Mouse (Mus musculus): Measurements from ENCODE around the gene Slc43a2. TPM values are rescaled to one million over a fixed set of nuclear protein-coding genes. Genes with fewer than 3 reads are reported as not detected.
A peak's percentile ranks its signal among the peaks of the same experiment; 100 is the strongest.
"Not testable (repeated sequence)": the region's sequence is repeated elsewhere in the genome, so short reads cannot be mapped to it uniquely, and the experiment has no call there.

Gene Slc43a2
- polyA plus RNA-seq, 1 experiment from 2014 or later: 4.3 TPM

DNA sequence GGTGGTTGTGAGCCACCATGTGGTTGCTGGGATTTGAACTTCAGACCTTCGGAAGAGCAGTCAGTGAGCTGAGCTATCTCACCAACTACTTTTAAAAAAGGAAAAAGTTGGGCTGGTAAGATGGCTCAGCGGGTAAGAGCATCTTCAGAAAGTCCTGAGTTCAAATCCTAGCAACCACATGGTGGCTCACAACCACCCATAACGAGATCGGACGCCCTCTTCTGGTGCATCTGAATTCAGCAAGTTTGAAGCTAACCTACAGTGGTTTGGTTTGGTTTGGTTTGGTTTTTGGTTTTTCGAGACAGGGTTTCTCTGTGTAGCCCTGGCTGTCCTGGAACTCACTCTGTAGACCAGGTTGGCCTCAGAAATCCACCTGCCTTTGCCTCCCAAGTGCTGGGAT, 24.5 kb downstream of the Slc43a2 start:
- H3K27me3 ChIP-seq (ENCODE audit: control insufficient read depth, insufficient read depth, low read length); H3K4me2 ChIP-seq (ENCODE audit: low read depth, low read length); H3K36me3 ChIP-seq (ENCODE audit: control insufficient read depth, insufficient read depth); H3K9me3 ChIP-seq (replicated peaks; ENCODE audit: control insufficient read depth, low read length); ATAC-seq (replicated peaks; ENCODE audit: extremely low read depth, insufficient read depth, low FRiP score); H3K9ac ChIP-seq (ENCODE audit: low read length); H3K4me3 ChIP-seq (ENCODE audit: low read length); H3K27ac ChIP-seq (ENCODE audit: low read length): not testable (repeated sequence)
- H3K4me1 ChIP-seq (ENCODE audit: control insufficient read depth, insufficient read depth, low read length): peaks cover 16% of the 10 kb centered on the region
- WGBS: 90% methylated on average over 6 of the region's 6 CpGs

DNA sequence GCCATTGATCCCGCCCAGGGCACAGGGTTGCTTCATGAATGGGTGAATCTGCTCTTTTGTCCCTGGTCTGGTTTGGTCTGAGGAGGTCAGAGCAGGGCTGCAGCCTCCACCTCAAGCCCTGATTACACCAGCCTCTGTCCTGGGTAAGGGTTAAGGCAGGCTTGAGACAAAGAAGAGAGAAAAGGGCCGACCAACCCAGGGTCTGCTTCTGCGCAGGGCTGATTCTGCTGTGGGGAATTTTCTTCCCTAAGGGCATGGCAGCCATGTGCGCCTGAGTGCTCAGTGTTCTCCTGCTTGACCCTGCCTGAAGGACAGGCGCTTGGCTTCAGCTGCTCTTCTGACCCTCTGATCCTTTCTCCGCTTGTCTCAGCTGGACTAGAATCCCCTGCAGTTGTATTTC, 25.6 kb downstream of the Slc43a2 start:
- H3K36me3 ChIP-seq (ENCODE audit: control insufficient read depth, insufficient read depth): no peaks in the 10 kb centered on the region
- peaks cover 12% of the 10 kb centered on the region for H3K4me1 ChIP-seq (ENCODE audit: control insufficient read depth, insufficient read depth, low read length)
- no peak for ATAC-seq (replicated peaks; ENCODE audit: extremely low read depth, insufficient read depth, low FRiP score)
- H3K4me3 ChIP-seq (ENCODE audit: low read length): no peak overlapping the region
- no peak overlapping the region for H3K27ac ChIP-seq (ENCODE audit: low read length)
- H3K27me3 ChIP-seq (ENCODE audit: control insufficient read depth, insufficient read depth, low read length): no peaks in the 10 kb centered on the region
- H3K9me3 ChIP-seq (replicated peaks; ENCODE audit: control insufficient read depth, low read length): no peaks in the 10 kb centered on the region
- 79% methylated on average over 6 of the region's 6 CpGs for WGBS
- no peak overlapping the region for H3K9ac ChIP-seq (ENCODE audit: low read length)
- H3K4me2 ChIP-seq (ENCODE audit: low read depth, low read length): no peak overlapping the region

DNA sequence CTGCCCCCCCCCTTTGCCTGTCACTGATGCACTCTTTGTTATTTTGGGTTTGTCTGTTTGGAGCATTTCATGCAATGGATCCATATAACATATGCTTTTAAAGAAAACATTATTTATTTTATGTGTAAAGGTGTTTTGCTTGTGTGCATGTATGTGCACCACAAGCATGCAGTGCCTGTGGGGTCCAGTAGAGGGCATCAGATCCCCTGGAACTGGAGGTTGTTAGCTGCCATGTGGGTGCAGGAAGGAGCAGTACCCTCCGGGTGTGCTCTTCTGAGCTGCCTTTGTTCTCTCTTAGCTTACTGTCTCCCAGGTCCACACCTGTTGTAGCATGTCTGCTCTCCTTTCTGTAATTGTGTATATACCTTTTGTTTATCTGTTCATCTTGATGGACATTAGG, 26.6 kb downstream of the Slc43a2 start:
- ATAC-seq (replicated peaks; ENCODE audit: extremely low read depth, insufficient read depth, low FRiP score): no peak
- Histone ChIP-seq H3K27me3 (ENCODE audit: control insufficient read depth, insufficient read depth, low read length) (no peaks in the 10 kb centered on the region), H3K4me2 (ENCODE audit: low read depth, low read length) (no peak overlapping the region), H3K36me3 (ENCODE audit: control insufficient read depth, insufficient read depth) (no peaks in the 10 kb centered on the region), H3K9ac (ENCODE audit: low read length) (no peak overlapping the region), H3K4me1 (ENCODE audit: control insufficient read depth, insufficient read depth, low read length) (peaks cover 10% of the 10 kb centered on the region), H3K9me3 (replicated peaks; ENCODE audit: control insufficient read depth, low read length) (no peaks in the 10 kb centered on the region), H3K27ac (ENCODE audit: low read length) (no peak overlapping the region), H3K4me3 (ENCODE audit: low read length) (no peak overlapping the region)
- 95% methylated on average over 1 of the region's 1 CpGs for WGBS

DNA sequence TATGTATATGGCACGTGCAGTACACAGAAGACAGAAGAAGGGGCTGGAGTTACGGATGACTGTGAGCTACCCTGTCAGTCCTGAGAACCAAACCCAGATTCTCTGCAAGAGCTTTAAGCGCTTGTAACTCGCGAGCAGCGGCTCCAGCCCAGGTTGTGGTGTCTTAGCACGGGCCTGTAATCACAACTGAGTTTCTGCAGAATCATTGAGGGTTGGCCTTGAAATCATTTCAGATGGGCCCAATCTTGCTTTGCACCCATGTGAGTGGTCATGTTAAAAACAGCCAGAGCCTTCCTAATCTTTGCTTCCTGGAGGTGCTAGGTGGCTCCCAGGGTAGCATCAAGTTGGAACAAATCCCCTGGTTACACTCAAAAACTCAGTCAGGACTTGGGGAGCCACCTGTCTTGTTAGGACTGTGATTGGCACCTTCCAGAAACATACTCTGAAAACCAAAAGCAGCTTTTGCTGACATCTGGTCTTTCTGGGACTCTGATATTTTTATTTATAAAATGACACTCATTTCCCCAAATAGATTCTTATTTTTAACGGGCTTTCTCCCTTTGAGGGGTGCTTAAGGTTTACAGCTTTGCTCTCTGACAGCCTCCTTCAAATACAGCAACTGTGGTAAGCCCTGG, 28.5 kb downstream of the Slc43a2 start:
- peaks cover 25% of the 10 kb centered on the region for H3K4me1 ChIP-seq (ENCODE audit: control insufficient read depth, insufficient read depth, low read length)
- H3K27me3 ChIP-seq (ENCODE audit: control insufficient read depth, insufficient read depth, low read length): no peaks in the 10 kb centered on the region
- WGBS: 85% methylated on average over 8 of the region's 8 CpGs
- no peak overlapping the region for H3K4me2 ChIP-seq (ENCODE audit: low read depth, low read length)
- no peak overlapping the region for H3K4me3 ChIP-seq (ENCODE audit: low read length)
- no peak for ATAC-seq (replicated peaks; ENCODE audit: extremely low read depth, insufficient read depth, low FRiP score)
- H3K27ac ChIP-seq (ENCODE audit: low read length): peak overlapping the region; percentile 48; the same call in 1 of the 2 replicates
- no peak overlapping the region for H3K9ac ChIP-seq (ENCODE audit: low read length)
- H3K9me3 ChIP-seq (replicated peaks; ENCODE audit: control insufficient read depth, low read length): no peaks in the 10 kb centered on the region
- no peaks in the 10 kb centered on the region for H3K36me3 ChIP-seq (ENCODE audit: control insufficient read depth, insufficient read depth)

DNA sequence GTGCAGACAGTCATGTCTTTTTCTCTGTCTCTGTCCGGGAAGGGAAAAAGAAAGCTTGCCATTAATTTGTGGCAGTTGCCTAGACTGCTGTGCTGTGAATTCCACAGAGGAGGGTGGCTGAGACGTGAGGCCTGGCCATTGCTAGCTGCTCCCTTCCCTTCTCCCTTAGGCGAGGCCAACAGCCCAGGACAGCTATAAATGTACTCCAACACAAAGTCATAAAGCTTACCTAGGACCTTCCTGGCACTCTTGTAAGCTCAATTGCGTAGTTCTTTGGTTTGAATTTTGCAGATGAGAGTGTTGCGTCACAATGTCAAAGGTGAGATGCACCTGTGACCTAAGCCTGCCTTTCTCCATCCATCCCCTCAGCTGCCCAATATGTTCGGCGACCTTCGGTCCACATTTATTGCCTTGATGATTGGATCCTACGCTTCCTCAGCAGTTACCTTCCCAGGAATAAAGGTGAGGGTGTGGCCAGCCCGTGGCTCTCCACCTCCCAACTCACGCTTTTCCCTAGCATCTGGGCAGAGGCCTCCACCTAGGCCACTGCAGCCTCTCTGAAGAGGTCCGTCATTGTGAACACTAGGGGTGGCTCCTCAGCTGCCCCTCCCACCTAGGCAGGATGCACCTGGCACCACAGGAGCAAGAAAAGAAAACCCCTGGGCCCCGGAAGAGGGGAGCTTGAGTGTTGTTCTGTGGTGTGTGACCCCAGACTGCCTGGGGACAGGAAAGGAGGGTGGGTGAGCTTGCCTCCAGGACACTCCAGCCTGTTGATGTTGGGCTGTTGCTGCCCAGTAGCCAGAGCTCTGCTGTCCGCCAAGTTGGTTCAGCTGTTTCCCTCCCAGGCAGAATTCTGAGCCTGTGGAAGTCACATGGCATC, 29.3 kb downstream of the Slc43a2 start:
- no peak overlapping the region for H3K4me2 ChIP-seq (ENCODE audit: low read depth, low read length)
- no peak overlapping the region for H3K4me3 ChIP-seq (ENCODE audit: low read length)
- H3K27me3 ChIP-seq (ENCODE audit: control insufficient read depth, insufficient read depth, low read length): no peaks in the 10 kb centered on the region
- 0 out of 2 replicates have a peak, but pooled peaks have one; percentile 19 for ATAC-seq (replicated peaks; ENCODE audit: extremely low read depth, insufficient read depth, low FRiP score)
- H3K27ac ChIP-seq (ENCODE audit: low read length): peak overlapping the region; percentile 48; the same call in 1 of the 2 replicates
- H3K4me1 ChIP-seq (ENCODE audit: control insufficient read depth, insufficient read depth, low read length): peaks cover 26% of the 10 kb centered on the region
- H3K9me3 ChIP-seq (replicated peaks; ENCODE audit: control insufficient read depth, low read length): no peaks in the 10 kb centered on the region
- no peaks in the 10 kb centered on the region for H3K36me3 ChIP-seq (ENCODE audit: control insufficient read depth, insufficient read depth)
- no peak overlapping the region for H3K9ac ChIP-seq (ENCODE audit: low read length)
- WGBS: 79% methylated on average over 14 of the region's 14 CpGs

DNA sequence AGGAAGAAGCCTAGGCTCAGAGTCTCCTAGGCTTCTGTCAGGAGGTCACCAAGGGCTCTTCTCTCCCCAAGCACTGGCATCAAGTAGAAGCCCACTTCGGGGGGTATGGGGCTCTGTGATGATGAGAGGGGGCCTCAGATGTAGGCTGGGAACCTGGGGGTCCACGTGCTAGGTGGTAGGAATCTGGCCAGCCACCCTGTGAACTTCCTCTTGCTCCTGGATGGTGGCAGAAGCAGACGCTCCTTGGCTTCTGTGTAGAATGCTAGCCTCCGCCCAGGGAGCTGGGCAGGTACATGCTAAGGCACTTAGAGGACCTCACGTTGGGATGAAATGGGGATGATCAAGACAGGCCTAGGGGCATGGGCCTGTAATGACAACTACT, 29.9 kb downstream of the Slc43a2 start:
- no peaks in the 10 kb centered on the region for H3K9me3 ChIP-seq (replicated peaks; ENCODE audit: control insufficient read depth, low read length)
- H3K4me1 ChIP-seq (ENCODE audit: control insufficient read depth, insufficient read depth, low read length): peaks cover 32% of the 10 kb centered on the region
- no peaks in the 10 kb centered on the region for H3K36me3 ChIP-seq (ENCODE audit: control insufficient read depth, insufficient read depth)
- H3K4me3 ChIP-seq (ENCODE audit: low read length): no peak overlapping the region
- 0 out of 2 replicates have a peak overlapping the region, but pooled peaks have one; percentile 11 for H3K27ac ChIP-seq (ENCODE audit: low read length)
- 80% methylated on average over 5 of the region's 5 CpGs for WGBS
- no peak for ATAC-seq (replicated peaks; ENCODE audit: extremely low read depth, insufficient read depth, low FRiP score)
- H3K4me2 ChIP-seq (ENCODE audit: low read depth, low read length): no peak overlapping the region
- no peaks in the 10 kb centered on the region for H3K27me3 ChIP-seq (ENCODE audit: control insufficient read depth, insufficient read depth, low read length)
- H3K9ac ChIP-seq (ENCODE audit: low read length): no peak overlapping the region

DNA sequence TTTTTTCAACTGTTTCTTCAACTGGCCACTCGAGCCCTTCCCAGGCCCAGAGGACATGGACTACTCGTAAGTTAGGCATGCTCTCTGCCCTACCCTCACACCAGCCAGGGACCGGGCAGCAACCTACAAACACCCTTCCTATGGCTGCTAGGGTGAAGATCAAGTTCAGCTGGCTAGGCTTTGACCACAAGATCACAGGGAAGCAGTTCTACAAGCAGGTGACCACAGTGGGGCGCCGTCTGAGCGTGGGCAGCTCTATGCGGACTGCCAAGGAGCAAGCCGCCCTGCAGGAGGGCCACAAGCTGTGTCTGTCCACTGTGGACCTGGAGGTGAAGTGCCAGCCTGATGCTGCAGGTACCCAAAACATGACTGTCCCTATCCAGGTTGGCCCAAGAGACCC, 31.3 kb downstream of the Slc43a2 start:
- H3K4me3 ChIP-seq (ENCODE audit: low read length): no peak overlapping the region
- H3K4me1 ChIP-seq (ENCODE audit: control insufficient read depth, insufficient read depth, low read length): peaks cover 45% of the 10 kb centered on the region
- WGBS: 84% methylated on average over 8 of the region's 8 CpGs
- H3K36me3 ChIP-seq (ENCODE audit: control insufficient read depth, insufficient read depth): no peaks in the 10 kb centered on the region
- H3K27me3 ChIP-seq (ENCODE audit: control insufficient read depth, insufficient read depth, low read length): no peaks in the 10 kb centered on the region
- H3K9me3 ChIP-seq (replicated peaks; ENCODE audit: control insufficient read depth, low read length): no peaks in the 10 kb centered on the region
- H3K9ac ChIP-seq (ENCODE audit: low read length): no peak overlapping the region
- no peak for ATAC-seq (replicated peaks; ENCODE audit: extremely low read depth, insufficient read depth, low FRiP score)
- no peak overlapping the region for H3K27ac ChIP-seq (ENCODE audit: low read length)
- H3K4me2 ChIP-seq (ENCODE audit: low read depth, low read length): no peak overlapping the region

DNA sequence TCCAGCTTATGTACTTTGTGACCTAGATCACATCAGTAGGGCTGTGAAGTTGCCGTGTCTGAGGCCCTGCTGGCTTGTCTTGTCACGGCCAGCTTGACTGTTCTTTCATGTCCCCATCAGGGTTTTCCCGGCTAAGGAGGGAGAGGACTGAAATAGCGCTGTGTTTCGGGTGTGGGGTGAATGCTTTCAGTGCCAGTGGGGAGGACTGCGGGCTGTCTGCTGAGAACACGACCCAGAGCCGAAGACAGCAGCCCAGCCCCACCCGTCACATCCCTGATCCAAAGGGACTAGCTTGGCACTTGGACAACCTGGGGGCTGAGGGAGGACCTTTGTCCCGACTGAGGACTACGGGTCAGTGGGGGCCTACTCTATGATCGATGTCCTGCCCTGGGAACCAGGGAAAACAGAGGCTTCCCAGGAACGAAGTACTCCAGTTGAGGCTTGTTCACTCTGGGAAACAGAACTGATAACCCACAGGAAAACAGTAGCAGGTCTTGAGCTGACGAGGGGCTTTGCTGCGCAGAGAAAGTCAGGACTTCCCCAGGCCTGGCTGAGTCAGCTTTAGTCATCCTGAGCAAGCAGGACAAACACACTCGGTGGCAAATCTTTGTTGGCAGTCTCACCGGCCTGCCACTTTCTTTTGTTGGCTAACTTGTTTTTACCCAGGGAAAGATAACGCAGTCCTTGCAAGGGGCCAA, 32.5 kb downstream of the Slc43a2 start:
- H3K27ac ChIP-seq (ENCODE audit: low read length): peak overlapping the region; percentile 64
- H3K4me2 ChIP-seq (ENCODE audit: low read depth, low read length): peak overlapping the region; percentile 10; the same call in 1 of the 2 replicates
- peak overlapping the region; percentile 39 for H3K9ac ChIP-seq (ENCODE audit: low read length)
- peaks cover 4% of the 10 kb centered on the region; the same call in 1 of the 2 replicates for H3K27me3 ChIP-seq (ENCODE audit: control insufficient read depth, insufficient read depth, low read length)
- H3K4me3 ChIP-seq (ENCODE audit: low read length): no peak overlapping the region
- ATAC-seq (replicated peaks; ENCODE audit: extremely low read depth, insufficient read depth, low FRiP score): peak; percentile 39; the same call in 1 of the 2 replicates
- WGBS: 17% methylated on average over 18 of the region's 18 CpGs
- no peaks in the 10 kb centered on the region for H3K36me3 ChIP-seq (ENCODE audit: control insufficient read depth, insufficient read depth)
- H3K9me3 ChIP-seq (replicated peaks; ENCODE audit: control insufficient read depth, low read length): no peaks in the 10 kb centered on the region
- peaks cover 45% of the 10 kb centered on the region for H3K4me1 ChIP-seq (ENCODE audit: control insufficient read depth, insufficient read depth, low read length)
